Mouse (Mus musculus) myocyte (in vitro differentiated cells): ENCODE results near the gene Gtse1. TPM values are rescaled to one million over a fixed set of nuclear protein-coding genes. Genes with fewer than 3 reads are reported as not detected.

ENCODE experiments used
- H3K27me3 ChIP-seq: one replicate; pipeline ENCODE4 v1.6.1; 2011; ENCODE audit not compliant: control insufficient read depth, insufficient read depth, insufficient read length
- H3K36me3 ChIP-seq: one replicate; pipeline ENCODE4 v1.6.1; 2011; ENCODE audit not compliant: control insufficient read depth, insufficient read depth
- H3K4me2 ChIP-seq: one replicate; pipeline ENCODE4 v1.6.1; 2011; ENCODE audit warnings: low read depth, control low read depth
- H3K4me3 ChIP-seq: one replicate; pipeline ENCODE4 v1.5.1; 2011; ENCODE audit warnings: mild to moderate bottlenecking, control low read depth, moderate library complexity
- H3K79me2 ChIP-seq: one replicate; pipeline ENCODE4 v1.6.1; 2011; ENCODE audit not compliant: control insufficient read depth, insufficient read depth
- H3ac ChIP-seq: one replicate; pipeline ENCODE4 v1.6.1; 2011; ENCODE audit not compliant: control insufficient read depth, insufficient read length
- CEBPB ChIP-seq: IDR thresholded peaks from 2 replicates; pipeline ENCODE4 v1.6.1; 2011; ENCODE audit warnings: mild to moderate bottlenecking, moderate library complexity; ENCODE audit not compliant: poor library complexity, insufficient read depth, severe bottlenecking
- E2F4 ChIP-seq: IDR thresholded peaks from one replicate; pipeline ENCODE4 v1.6.1; 2011; ENCODE audit warnings: mild to moderate bottlenecking, control low read depth, moderate library complexity; ENCODE audit not compliant: insufficient read depth
- MAX ChIP-seq: IDR thresholded peaks from one replicate; pipeline ENCODE4 v1.6.1; 2011; ENCODE audit warnings: low read depth, mild to moderate bottlenecking, control low read depth
- MYOD1 ChIP-seq, 3 experiments: IDR thresholded peaks; one replicate each; pipeline ENCODE4 v1.6.1; 2011; ENCODE audit warnings: control low read depth in 2 of 3, low read depth in 2 of 3, mild to moderate bottlenecking in 2 of 3, moderate library complexity in 1 of 3; ENCODE audit not compliant: insufficient read length in 2 of 3, control insufficient read depth in 1 of 3
- MYOG ChIP-seq, 3 experiments: IDR thresholded peaks; one replicate each; pipeline ENCODE4 v1.6.1; 2011; ENCODE audit warnings: control low read depth in 2 of 3, low read depth in 2 of 3, mild to moderate bottlenecking in 2 of 3; ENCODE audit not compliant: insufficient read length in 2 of 3, control insufficient read depth in 1 of 3, insufficient read depth in 1 of 3
- POLR2A ChIP-seq: IDR thresholded peaks from one replicate; pipeline ENCODE4 v1.6.1; 2011; ENCODE audit warnings: low read depth, mild to moderate bottlenecking, control low read depth, moderate library complexity; ENCODE audit not compliant: insufficient read length
- POLR2AphosphoS2 ChIP-seq: IDR thresholded peaks from one replicate; pipeline ENCODE4 v1.6.1; 2011; ENCODE audit warnings: low read depth, control low read depth; ENCODE audit not compliant: insufficient read length
- REST ChIP-seq: IDR thresholded peaks from one replicate; pipeline ENCODE4 v1.6.1; 2011; ENCODE audit warnings: mild to moderate bottlenecking, control low read depth, moderate library complexity; ENCODE audit not compliant: insufficient read depth, insufficient read length
- SRF ChIP-seq: IDR thresholded peaks from one replicate; pipeline ENCODE4 v1.6.1; 2011; ENCODE audit warnings: low read depth; ENCODE audit not compliant: control insufficient read depth, insufficient read length
- TCF12 ChIP-seq: IDR thresholded peaks from one replicate; pipeline ENCODE4 v1.6.1; 2011; ENCODE audit warnings: mild to moderate bottlenecking, control low read depth; ENCODE audit not compliant: poor library complexity, insufficient read depth, severe bottlenecking
- TCF3 ChIP-seq: IDR thresholded peaks from one replicate; pipeline ENCODE4 v1.6.1; 2011; ENCODE audit warnings: low read depth, control low read depth; ENCODE audit not compliant: insufficient read length
- USF1 ChIP-seq: IDR thresholded peaks from one replicate; pipeline ENCODE4 v1.6.1; 2011; ENCODE audit warnings: low read depth, mild to moderate bottlenecking, control low read depth, moderate library complexity
- polyA plus RNA-seq: library from polyadenylated mRNA; unstranded; fragments of >200 nt; fragmentation: generic; extraction: Trizol; gene quantifications from one replicate; pipeline ENCODE4 v1.2.1, GENCODE M21; 2012; ENCODE audit warnings: missing spikeins

The Gtse1 gene
- polyA plus RNA-seq, 1 experiment: 18.0 TPM

DNA sequence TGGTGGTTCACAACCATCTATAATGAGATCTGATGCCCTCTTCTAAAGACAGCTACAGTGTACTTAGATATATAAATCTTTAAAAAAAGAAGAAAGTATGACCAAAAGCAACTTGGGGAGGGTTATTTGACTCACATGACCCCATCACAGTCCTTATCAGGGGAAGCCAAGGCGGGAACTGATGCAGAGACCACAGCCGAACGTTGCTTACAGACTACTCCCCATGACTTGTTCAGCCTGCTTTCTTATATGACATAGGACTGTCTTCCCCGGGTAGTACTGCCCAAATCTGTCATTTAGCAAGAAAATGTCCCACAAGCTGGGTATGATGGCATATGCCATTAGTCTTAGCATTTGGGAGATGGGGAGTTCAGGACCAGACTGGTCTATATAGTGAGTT lies 29.7 kb downstream of the Gtse1 start:
- no peak overlapping the region for H3K4me2 ChIP-seq
- no peak overlapping the region for H3ac ChIP-seq
- H3K27me3 ChIP-seq: no peaks in the 10 kb centered on the region
- H3K79me2 ChIP-seq: no peaks in the 10 kb centered on the region
- TF ChIP-seq MAX: no peak
- no peak for TF ChIP-seq USF1
- no peak for TF ChIP-seq REST
- TF ChIP-seq TCF3: no peak
- TF ChIP-seq TCF12: no peak
- no peak for TF ChIP-seq MYOG (IDR thresholded peaks at IDR 0.05; ENCODE audit: control insufficient read depth in 1 of 3, insufficient read depth in 1 of 3, insufficient read length in 2 of 3, low read depth in 2 of 3)
- H3K36me3 ChIP-seq: peaks cover 40% of the 10 kb centered on the region
- no peak overlapping the region for H3K4me3 ChIP-seq

GRCm38 (mm10) chr15:85891971-85892370 lies 32.4 kb downstream of the Gtse1 start:
- H3K79me2 ChIP-seq: no peaks in the 10 kb centered on the region
- H3K27me3 ChIP-seq: no peaks in the 10 kb centered on the region
- peaks cover 43% of the 10 kb centered on the region for H3K36me3 ChIP-seq
- H3ac ChIP-seq: no peak overlapping the region
- H3K4me2 ChIP-seq: no peak overlapping the region
- TF ChIP-seq POLR2AphosphoS2 (no peak), USF1 (no peak)
- H3K4me3 ChIP-seq: no peak overlapping the region

GRCm38 (mm10) chr15:85892498-85893118 lies 33.1 kb downstream of the Gtse1 start:
- H3K79me2 ChIP-seq: no peaks in the 10 kb centered on the region
- H3K36me3 ChIP-seq: peaks cover 40% of the 10 kb centered on the region
- TF ChIP-seq CEBPB: no peak
- TF ChIP-seq MYOG (IDR thresholded peaks at IDR 0.05; ENCODE audit: control insufficient read depth in 1 of 3, insufficient read depth in 1 of 3, insufficient read length in 2 of 3, low read depth in 2 of 3): no peak
- no peak for TF ChIP-seq POLR2A
- no peak for TF ChIP-seq POLR2AphosphoS2
- no peak for TF ChIP-seq MYOD1 (IDR thresholded peaks at IDR 0.05; ENCODE audit: control insufficient read depth in 1 of 3, insufficient read length in 2 of 3, low read depth in 2 of 3)
- no peak overlapping the region for H3ac ChIP-seq
- H3K4me2 ChIP-seq: no peak overlapping the region
- no peak overlapping the region for H3K4me3 ChIP-seq
- H3K27me3 ChIP-seq: no peaks in the 10 kb centered on the region

DNA sequence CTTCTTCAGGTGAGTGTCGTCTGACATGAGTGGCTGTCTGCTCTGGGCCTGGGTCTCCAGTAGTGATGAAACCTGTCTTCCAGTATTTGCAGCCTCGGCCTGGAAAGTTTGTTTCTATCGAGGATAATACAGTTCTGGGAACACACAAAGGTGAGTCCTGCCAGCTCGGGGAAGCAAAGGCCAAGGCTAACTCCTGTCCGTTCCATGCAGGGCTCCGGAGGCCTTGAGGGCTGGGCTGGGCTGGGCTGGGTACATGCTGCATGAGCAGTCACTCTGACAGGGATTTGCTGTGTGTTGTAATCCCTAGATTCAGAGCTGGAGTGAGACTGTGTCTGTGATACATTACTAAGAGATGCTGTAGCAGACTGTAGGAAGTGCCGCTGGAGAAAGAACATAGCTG lies 34.3 kb downstream of the Gtse1 start:
- H3K36me3 ChIP-seq: peaks cover 45% of the 10 kb centered on the region
- TF ChIP-seq CEBPB (no peak), E2F4 (no peak), TCF12 (no peak), SRF (no peak), USF1 (no peak), TCF3 (no peak), REST (no peak), MAX (no peak), POLR2AphosphoS2 (no peak)
- H3K79me2 ChIP-seq: no peaks in the 10 kb centered on the region
- H3K27me3 ChIP-seq: no peaks in the 10 kb centered on the region
- H3K4me3 ChIP-seq: no peak overlapping the region
- no peak overlapping the region for H3ac ChIP-seq
- no peak overlapping the region for H3K4me2 ChIP-seq

DNA sequence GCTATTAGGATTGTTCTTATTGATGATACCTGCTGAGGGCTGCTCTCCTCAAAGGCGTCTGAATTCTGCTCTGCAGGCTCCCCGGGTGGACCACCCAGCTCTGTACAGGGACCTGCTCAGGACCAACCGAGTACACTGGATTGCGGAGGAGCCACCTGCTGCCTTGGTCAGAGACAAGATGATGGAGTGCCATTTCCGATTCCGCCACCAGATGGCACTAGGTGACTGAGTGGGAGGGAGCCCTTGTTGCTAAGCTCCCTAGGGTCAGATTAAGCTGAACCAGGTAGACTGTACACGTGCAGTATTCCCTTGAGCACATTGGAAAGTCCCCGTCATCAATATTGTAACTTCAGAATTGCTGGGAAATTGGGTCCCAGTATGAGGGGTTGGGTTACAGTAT lies 36.7 kb downstream of the Gtse1 start:
- peaks cover 45% of the 10 kb centered on the region for H3K36me3 ChIP-seq

More for the DNA sequence above, 36.7 kb downstream of the Gtse1 start:
- H3K4me2 ChIP-seq: no peak overlapping the region
- TF ChIP-seq TCF12 (no peak), TCF3 (no peak), CEBPB (no peak), REST (no peak), MYOG (IDR thresholded peaks at IDR 0.05; ENCODE audit: control insufficient read depth in 1 of 3, insufficient read depth in 1 of 3, insufficient read length in 2 of 3, low read depth in 2 of 3) (no peak), MAX (no peak), E2F4 (no peak), POLR2AphosphoS2 (no peak), POLR2A (no peak), SRF (no peak), USF1 (no peak), MYOD1 (IDR thresholded peaks at IDR 0.05; ENCODE audit: control insufficient read depth in 1 of 3, insufficient read length in 2 of 3, low read depth in 2 of 3) (no peak)
- H3ac ChIP-seq: no peak overlapping the region
- no peaks in the 10 kb centered on the region for H3K27me3 ChIP-seq
- no peak overlapping the region for H3K4me3 ChIP-seq
- H3K79me2 ChIP-seq: no peaks in the 10 kb centered on the region
